Mouse (Mus musculus): ENCODE measurements at regions not wholly inside any gene's neighbourhood (a gene's known extent, or its start where the extent isn't known, plus 50 kb on each side); places are given as distances from the start of the nearest gene placed in this dataset.

DNA sequence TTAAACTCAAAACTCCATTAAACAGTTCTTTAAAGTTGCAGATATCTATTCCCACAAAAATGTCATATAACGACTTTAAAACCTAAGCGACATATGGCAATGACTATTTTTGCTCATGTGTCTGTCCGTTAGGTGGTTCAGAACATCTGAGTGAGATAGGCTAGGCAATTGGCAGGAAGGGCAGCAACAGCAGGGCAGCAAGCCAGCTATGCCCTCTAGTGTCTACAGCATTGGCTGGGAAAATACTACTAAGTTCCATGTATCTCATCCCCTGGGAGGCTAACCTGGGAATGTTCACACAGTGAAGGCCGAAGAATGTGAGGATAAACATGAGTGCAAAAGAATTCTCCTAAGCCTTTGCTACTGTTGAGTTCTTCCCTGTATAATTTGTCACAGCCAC, 410.0 kb upstream of the Pkn2 start:
- TF ChIP-seq EP300 (IDR thresholded peaks at IDR 0.05; ENCODE audit: low read depth) (no peak), CTCF (IDR thresholded peaks at IDR 0.05; ENCODE audit: low read depth) (no peak)
- no peak overlapping the region for H3K9ac ChIP-seq (replicated peaks)
- no peaks in the 10 kb centered on the region for H3K9me3 ChIP-seq (ENCODE audit: control insufficient read depth, low read length)
- no peaks in the 10 kb centered on the region for H3K4me1 ChIP-seq (replicated peaks; ENCODE audit: control insufficient read depth in 2 of 2, insufficient read depth in 2 of 2, low read length in 1 of 2)
- WGBS (ENCODE audit: insufficient replicate concordance): 68% methylated on average over 4 of the region's 4 CpGs
- H3K4me2 ChIP-seq (ENCODE audit: low read depth): no peak overlapping the region
- no peaks in the 10 kb centered on the region for H3K27me3 ChIP-seq (ENCODE audit: control insufficient read depth, insufficient read depth, low read length)
- no peak overlapping the region for H3K4me3 ChIP-seq (ENCODE audit: insufficient read depth in 1 of 2, low read depth in 2 of 2, low read length in 2 of 2)
- no peaks in the 10 kb centered on the region for H3K36me3 ChIP-seq (replicated peaks; ENCODE audit: control insufficient read depth, insufficient read depth, low read depth)
- no peak overlapping the region for H3K27ac ChIP-seq
- ATAC-seq (ENCODE audit: insufficient read depth): no peak
- no peak for DNase-seq (ENCODE audit: low read depth in 3 of 3, low spot score in 3 of 3)

DNA sequence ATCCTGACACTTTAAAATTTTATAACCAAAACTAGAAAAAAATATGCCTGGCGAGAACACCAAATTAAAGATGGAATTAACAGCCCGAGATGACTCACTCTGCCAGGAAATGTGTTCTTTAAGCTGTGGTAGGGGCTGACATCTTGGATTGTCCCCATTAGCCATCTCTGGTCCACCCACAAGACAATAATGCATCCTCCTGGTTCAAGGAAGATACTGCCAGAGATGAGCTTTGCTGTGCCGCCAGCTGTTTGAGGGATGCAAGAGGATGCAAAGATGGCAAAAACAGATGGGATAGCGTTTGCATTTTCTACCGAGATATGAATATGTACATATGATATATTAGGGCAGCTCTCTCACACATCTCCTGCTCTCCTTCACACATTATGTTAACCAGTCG, 382.3 kb upstream of the Pkn2 start:
- ATAC-seq (ENCODE audit: insufficient read depth): no peak

DNA sequence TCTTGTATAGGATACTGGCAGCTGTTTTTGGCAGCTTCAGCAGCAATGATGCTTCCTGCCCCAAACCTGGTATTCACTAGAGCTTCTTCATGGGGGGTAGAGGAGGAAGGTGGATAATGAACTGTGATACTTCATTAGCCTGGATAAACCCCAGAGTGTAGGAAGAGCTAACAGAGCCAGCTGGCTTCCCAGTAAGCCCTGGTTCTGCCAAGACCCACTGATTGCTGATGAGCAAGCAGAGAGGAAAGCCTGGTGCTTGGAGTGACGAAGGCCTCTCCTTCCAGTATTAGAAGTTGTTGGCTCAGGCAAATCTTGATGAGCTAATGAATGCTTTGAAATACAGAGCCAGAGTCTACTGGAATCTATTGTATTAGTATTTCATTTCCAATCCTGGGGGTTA, 370.8 kb upstream of the Pkn2 start:
- Histone ChIP-seq H3K4me1 (replicated peaks; ENCODE audit: control insufficient read depth in 2 of 2, insufficient read depth in 2 of 2, low read length in 1 of 2) (no peaks in the 10 kb centered on the region), H3K27me3 (ENCODE audit: control insufficient read depth, insufficient read depth, low read length) (no peaks in the 10 kb centered on the region), H3K9me3 (ENCODE audit: control insufficient read depth, low read length) (no peaks in the 10 kb centered on the region), H3K4me3 (ENCODE audit: insufficient read depth in 1 of 2, low read depth in 2 of 2, low read length in 2 of 2) (no peak overlapping the region), H3K27ac (no peak overlapping the region), H3K36me3 (replicated peaks; ENCODE audit: control insufficient read depth, insufficient read depth, low read depth) (no peaks in the 10 kb centered on the region), H3K4me2 (ENCODE audit: low read depth) (no peak overlapping the region), H3K9ac (replicated peaks) (no peak overlapping the region)
- TF ChIP-seq CTCF (IDR thresholded peaks at IDR 0.05; ENCODE audit: low read depth) (no peak), EP300 (IDR thresholded peaks at IDR 0.05; ENCODE audit: low read depth) (no peak)
- WGBS (ENCODE audit: insufficient replicate concordance): 18% methylated on average over 1 of the region's 1 CpGs
- ATAC-seq (ENCODE audit: insufficient read depth): no peak
- DNase-seq (ENCODE audit: low read depth in 3 of 3, low spot score in 3 of 3): no peak

More for the DNA sequence above, 382.3 kb upstream of the Pkn2 start:
- H3K4me2 ChIP-seq (ENCODE audit: low read depth): no peak overlapping the region
- H3K4me1 ChIP-seq (replicated peaks; ENCODE audit: control insufficient read depth in 2 of 2, insufficient read depth in 2 of 2, low read length in 1 of 2): no peaks in the 10 kb centered on the region
- H3K9ac ChIP-seq (replicated peaks): no peak overlapping the region
- no peaks in the 10 kb centered on the region for H3K27me3 ChIP-seq (ENCODE audit: control insufficient read depth, insufficient read depth, low read length)
- no peak overlapping the region for H3K27ac ChIP-seq
- no peak for DNase-seq (ENCODE audit: low read depth in 3 of 3, low spot score in 3 of 3)
- no peaks in the 10 kb centered on the region for H3K9me3 ChIP-seq (ENCODE audit: control insufficient read depth, low read length)
- TF ChIP-seq EP300 (IDR thresholded peaks at IDR 0.05; ENCODE audit: low read depth): no peak
- no peak for TF ChIP-seq CTCF (IDR thresholded peaks at IDR 0.05; ENCODE audit: low read depth)
- WGBS (ENCODE audit: insufficient replicate concordance): 63% methylated on average over 6 of the region's 6 CpGs
- H3K4me3 ChIP-seq (ENCODE audit: insufficient read depth in 1 of 2, low read depth in 2 of 2, low read length in 2 of 2): no peak overlapping the region
- H3K36me3 ChIP-seq (replicated peaks; ENCODE audit: control insufficient read depth, insufficient read depth, low read depth): no peaks in the 10 kb centered on the region

DNA sequence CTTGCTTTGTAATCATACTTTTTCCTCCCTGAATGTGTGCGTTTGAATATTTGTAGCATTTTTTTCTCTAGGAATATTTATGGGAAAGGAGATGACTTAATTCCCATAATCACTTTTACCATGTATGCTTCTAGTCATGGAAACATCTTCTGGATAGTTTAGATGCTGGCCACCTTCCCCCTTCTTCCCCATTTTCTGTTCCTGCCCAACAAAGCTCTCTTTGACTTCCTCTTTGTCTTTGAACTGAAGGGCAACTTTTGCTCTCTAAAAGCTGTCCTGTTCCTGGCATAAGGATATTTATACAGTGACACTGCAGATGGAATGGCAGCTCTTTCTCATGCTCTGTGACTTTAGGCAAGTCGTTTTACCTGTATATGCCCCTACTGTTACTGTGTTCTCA, 370.2 kb upstream of the Pkn2 start:
- Histone ChIP-seq H3K4me1 (replicated peaks; ENCODE audit: control insufficient read depth in 2 of 2, insufficient read depth in 2 of 2, low read length in 1 of 2) (no peaks in the 10 kb centered on the region), H3K4me3 (ENCODE audit: insufficient read depth in 1 of 2, low read depth in 2 of 2, low read length in 2 of 2) (no peak overlapping the region), H3K9me3 (ENCODE audit: control insufficient read depth, low read length) (no peaks in the 10 kb centered on the region), H3K27me3 (ENCODE audit: control insufficient read depth, insufficient read depth, low read length) (no peaks in the 10 kb centered on the region), H3K27ac (no peak overlapping the region), H3K4me2 (ENCODE audit: low read depth) (no peak overlapping the region), H3K9ac (replicated peaks) (no peak overlapping the region), H3K36me3 (replicated peaks; ENCODE audit: control insufficient read depth, insufficient read depth, low read depth) (no peaks in the 10 kb centered on the region)
- 49% methylated on average over 2 of the region's 2 CpGs for WGBS (ENCODE audit: insufficient replicate concordance)
- TF ChIP-seq EP300 (IDR thresholded peaks at IDR 0.05; ENCODE audit: low read depth) (no peak), CTCF (IDR thresholded peaks at IDR 0.05; ENCODE audit: low read depth) (no peak)
- no peak for DNase-seq (ENCODE audit: low read depth in 3 of 3, low spot score in 3 of 3)
- no peak for ATAC-seq (ENCODE audit: insufficient read depth)

DNA sequence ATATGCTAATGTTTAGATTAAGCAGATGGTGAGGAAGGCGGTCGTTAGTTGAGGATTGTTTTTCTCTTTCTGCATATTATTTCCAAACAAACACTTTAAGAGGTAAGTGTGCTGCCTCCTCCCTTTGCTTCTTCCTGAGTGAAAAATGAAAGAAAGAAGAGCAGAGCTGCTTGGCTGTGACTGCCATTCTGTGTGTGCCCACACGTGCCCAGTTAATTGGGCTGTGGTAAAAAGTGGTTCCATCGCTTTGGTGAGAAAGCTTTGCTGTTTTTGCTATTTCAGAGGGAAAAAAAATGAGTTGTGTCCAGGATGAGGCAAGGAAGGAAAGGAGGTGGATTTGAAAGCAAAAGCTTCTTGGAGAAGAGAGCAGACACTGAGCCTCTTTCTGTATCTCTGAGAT, 360.9 kb upstream of the Pkn2 start:
- 57% methylated on average over 4 of the region's 4 CpGs for WGBS (ENCODE audit: insufficient replicate concordance)
- H3K27ac ChIP-seq: no peak overlapping the region
- no peak overlapping the region for H3K4me2 ChIP-seq (ENCODE audit: low read depth)
- no peak for DNase-seq (ENCODE audit: low read depth in 3 of 3, low spot score in 3 of 3)
- no peak for TF ChIP-seq EP300 (IDR thresholded peaks at IDR 0.05; ENCODE audit: low read depth)
- no peak for TF ChIP-seq CTCF (IDR thresholded peaks at IDR 0.05; ENCODE audit: low read depth)
- H3K9me3 ChIP-seq (ENCODE audit: control insufficient read depth, low read length): no peaks in the 10 kb centered on the region
- H3K36me3 ChIP-seq (replicated peaks; ENCODE audit: control insufficient read depth, insufficient read depth, low read depth): no peaks in the 10 kb centered on the region
- no peak for ATAC-seq (ENCODE audit: insufficient read depth)
- no peak overlapping the region for H3K9ac ChIP-seq (replicated peaks)
- no peaks in the 10 kb centered on the region for H3K4me1 ChIP-seq (replicated peaks; ENCODE audit: control insufficient read depth in 2 of 2, insufficient read depth in 2 of 2, low read length in 1 of 2)
- H3K4me3 ChIP-seq (ENCODE audit: insufficient read depth in 1 of 2, low read depth in 2 of 2, low read length in 2 of 2): no peak overlapping the region
- no peaks in the 10 kb centered on the region for H3K27me3 ChIP-seq (ENCODE audit: control insufficient read depth, insufficient read depth, low read length)
